Mouse (Mus musculus) layer of hippocampus, adult 9-10 months (tissue): ENCODE results near the gene Klhdc3.

Source experiments
- DNase-seq: peaks from one replicate; pipeline ENCODE4 v3.0.0; 2022; ENCODE audit warnings: low spot score

Gene Klhdc3

GRCm38 (mm10) chr17:46656054-46656453, 24.7 kb downstream of the Klhdc3 start:
- no peak for DNase-seq

DNA sequence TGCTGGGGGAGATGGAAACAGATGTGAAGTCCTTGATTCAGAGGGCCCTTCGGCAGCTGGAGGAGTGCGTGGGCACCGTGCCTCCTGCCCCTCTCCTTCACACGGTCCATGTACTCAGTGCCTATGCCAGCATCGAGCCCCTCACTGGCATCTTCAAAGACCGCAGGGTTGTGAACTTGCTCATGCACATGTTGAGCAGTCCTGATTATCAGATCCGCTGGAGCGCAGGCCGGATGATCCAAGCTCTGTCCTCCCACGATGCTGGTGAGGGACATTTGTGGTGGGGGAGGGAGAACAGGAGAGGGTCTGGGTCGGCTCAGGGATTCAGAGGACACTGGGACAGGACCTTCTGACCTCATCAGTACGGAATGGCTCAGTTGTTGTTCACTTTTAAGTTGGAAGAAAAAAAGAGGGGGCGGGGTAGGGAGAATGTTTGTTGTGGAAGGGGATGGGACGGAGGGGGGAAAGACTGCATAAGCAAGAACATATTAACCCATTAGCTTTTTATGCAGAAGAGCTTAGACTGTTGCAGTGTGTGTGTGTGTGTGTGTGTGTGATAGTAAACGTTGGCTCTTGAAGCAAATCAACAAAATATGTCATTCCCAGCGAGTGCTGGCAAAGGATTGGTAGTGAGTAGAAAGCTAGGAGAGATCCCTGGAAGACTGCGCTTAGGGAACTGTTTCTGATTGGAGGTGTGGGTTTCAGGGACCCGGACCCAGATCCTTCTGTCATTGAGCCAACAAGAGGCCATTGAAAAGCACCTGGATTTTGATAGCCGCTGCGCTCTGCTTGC, 28.8 kb downstream of the Klhdc3 start:
- no peak for DNase-seq

DNA sequence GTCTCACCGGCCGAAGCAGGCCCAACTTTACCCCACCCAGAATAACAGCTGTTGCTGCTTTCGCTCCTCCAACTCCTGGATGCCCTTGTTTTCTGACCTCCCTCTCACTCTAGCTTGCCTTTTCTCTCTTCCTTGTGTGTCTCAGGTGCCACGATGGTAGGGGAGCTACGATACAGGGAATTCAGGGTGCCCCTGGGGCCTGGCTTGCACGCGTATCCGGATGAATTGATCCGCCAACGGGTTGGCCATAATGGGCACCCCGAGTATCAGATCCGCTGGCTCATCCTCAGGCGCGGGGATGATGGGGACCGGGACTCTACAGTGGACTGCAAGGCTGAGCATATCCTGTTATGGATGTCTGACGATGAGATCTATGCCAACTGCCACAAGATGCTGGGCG, 29.4 kb downstream of the Klhdc3 start:
- DNase-seq: no peak

DNA sequence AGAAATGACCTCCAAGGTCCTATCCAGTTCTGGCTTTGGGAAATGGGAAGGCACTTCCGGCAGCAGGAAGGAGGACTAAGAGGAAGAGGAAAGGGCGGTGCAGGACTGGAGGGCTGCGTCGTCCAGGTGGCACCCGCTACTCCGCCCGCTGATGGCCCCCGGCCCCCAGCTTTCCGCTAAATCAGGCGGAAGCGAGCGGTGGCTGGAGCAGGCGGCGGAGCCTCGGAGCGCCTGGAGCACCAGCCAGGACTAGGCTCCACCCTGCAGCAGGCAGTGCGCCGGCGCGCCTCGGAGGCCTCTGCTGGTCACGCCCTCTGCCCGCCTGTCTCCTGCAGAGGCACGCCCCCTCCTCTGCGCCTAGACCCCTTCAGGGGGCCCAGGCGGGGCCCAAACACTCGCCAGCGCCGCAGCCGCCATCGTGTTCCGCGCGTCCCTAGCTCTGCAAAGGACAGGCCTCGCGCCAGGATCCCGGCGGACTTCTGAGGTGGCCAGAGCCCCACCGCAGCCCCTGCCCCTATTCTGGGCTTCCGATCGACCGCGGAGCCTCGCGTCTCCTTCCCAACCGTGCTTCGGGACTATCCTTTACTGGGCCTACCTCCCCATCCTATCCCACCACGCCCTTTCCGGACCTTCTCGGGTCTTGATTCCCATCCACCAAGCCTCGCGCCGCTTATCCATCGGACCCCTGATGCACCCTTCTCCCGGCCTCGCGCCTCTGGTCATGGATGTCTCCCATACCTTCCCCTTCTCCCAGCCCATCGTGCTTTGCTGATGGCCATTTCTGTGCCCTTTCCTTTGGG, 30.3 kb downstream of the Klhdc3 start, which contains the start of gene Cul7:
Gene Cul7 (plus strand): TSS at position 106 of the 800 bp plus-strand sequence.
- DNase-seq: peak; percentile 30

- DNase-seq: no peak
These were observed 30.9 kb downstream of the Klhdc3 start for GRCm38 (mm10) chr17:46649811-46650210.

DNA sequence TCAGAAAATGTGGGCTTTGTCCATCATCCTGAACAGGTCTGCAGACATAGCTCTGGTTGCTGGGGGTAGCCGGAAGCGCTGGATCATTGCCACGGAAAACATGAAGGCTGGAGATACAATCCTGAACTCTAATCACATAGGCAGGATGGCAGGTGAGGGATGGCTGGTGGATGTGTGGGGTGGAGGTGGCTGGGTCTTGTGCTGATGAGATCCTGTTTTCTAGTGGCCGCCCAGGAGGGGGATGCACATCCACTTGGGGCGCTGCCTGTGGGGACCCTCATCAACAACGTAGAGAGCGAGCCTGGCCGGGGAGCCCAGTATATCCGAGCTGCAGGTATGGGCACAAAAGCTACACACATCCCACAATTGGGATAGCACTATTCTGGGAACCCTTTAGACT, 32.3 kb downstream of the Klhdc3 start:
- no peak for DNase-seq

GRCm38 (mm10) chr17:46647279-46647678, 33.4 kb downstream of the Klhdc3 start:
- no peak for DNase-seq

DNA sequence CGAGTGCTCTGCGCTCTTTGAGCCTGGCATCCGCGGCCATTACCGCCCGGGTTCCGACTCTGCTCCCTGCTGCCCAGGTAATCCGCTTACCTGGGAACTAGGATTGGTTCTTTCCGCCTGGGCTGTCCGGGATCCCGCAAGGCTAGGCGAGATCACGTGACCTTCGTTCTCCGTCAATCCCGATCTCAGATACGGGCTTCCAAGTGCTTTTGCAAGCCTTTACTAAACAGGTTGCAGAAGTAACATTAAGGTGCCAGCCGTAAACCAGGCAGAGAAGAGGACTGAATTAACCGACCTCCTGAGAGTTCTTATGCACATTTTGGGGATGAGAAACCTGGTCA, 34.4 kb downstream of the Klhdc3 start:
- no peak for DNase-seq

DNA sequence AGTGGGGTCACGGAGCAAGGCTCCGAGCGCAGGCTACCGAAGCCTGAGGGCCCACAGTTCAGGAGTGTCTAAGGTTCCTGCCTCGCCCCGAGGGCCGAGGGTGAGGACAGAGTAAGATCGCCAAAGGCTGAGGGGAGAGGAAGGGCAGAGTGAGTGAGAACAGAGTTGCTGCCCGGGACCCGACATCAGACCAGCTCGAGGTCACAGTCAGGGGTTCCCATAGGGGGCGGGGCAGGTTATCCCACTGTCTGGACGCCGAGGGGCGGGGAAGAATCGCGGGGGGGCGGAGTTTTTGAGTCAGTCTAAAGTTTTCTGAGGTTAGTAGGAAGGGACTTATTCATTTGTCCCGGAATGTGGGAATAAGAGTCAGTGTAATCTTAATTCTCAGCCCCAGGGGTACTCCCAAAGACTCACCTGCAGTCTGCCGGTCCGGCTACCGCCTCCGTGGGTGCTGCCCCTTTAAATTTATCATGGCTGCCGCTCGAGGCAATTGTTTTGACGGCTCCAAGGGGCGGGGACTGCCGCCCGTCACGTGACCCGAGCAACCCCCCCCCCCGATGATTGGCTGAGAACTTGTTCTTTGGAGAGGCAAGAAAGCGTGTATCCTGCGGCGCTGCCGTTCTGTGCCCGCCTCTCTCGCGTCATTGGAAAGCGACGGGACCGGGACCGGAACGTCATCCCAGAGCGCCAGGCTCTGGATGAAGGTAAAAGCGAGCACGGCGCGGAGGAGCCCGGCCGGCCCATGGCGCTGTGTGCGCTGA, 35.0 kb downstream of the Klhdc3 start, which contains the start of the genes Klc4 and Mrpl2:
Gene Klc4 (minus strand): TSS at position 462 of the 761 bp plus-strand sequence.
Gene Mrpl2 (plus strand): TSS at position 669 of the 761 bp plus-strand sequence.
- peak; percentile 98 for DNase-seq

DNA sequence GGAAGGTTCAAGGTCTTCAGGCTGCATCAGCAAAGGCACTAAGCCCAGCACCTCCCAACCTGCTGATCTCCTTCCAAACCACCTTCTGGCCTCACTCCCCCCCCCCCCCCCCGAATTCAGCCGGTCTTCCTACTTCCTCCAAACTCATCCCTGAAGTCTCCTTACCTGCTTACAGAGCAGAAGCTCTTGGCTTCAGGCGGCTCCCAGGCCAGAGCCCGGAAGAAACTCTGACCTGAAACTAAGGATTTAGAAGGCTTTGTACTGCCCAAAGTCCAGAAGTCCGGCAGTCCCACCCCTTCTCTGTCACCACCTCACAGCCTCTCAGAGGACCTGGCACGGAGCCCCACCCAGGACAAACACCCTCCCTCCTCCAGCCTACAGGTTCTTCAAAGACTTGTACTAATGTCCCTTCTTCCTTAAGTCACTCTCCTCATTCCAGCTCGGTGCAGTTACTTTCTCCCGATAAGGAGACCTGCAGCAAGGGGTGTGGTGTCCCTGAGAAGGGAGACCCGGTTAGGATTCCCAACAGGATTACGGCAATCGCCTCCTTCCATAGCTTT, 35.7 kb downstream of the Klhdc3 start:
- no peak for DNase-seq

DNA sequence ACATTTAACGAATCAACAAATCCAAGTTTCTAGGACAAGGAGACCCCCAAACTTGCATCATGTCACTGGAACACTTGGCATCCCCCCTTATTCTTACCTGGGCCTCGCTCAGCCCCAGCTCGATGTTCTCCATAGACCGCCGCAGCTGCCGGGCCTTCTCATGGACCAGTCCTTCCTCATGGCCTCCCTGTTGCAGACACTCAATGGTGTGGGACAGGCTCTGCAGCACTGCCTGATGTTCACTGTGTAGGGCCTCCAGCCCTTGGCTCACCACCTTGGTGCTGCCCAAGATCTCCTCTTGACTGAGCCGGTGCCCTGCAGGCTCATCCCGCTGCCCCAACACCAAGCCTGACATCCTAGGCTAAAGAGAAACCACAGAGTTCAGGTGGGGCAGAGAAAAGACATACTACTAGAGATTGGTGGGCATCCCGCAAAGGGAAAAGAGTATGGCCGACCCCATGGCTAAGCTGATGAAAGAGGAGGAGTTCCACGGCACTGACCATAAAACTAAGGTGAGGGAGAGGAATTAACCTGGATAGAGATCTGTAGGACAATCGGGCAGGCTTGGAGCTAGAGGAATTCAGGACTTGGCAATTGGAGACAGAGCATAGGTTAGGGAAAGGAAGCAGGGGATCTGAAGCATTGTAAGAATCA, 36.4 kb downstream of the Klhdc3 start:
- DNase-seq: no peak

DNA sequence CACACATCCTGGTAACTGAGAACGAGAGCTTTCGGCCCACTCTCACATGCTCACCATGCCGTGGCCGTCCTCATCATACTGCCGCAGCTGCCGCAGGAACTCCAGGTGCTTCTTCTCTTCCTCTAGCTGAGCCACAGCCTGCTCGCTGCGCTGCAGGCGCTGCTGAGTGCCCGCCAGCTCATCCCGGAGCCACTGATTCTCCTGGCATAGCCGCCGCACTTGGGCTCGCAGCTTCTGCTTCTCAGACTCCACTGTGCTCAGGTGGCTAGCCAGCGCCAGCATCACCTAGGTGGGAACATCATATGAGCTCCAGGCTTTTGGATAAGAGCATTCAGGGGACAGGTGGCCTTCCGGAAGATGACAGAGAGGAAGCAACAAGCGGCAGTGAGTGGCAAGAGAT, 38.7 kb downstream of the Klhdc3 start:
- no peak for DNase-seq

GRCm38 (mm10) chr17:46639929-46640328, 40.8 kb downstream of the Klhdc3 start:
- DNase-seq: no peak

DNA sequence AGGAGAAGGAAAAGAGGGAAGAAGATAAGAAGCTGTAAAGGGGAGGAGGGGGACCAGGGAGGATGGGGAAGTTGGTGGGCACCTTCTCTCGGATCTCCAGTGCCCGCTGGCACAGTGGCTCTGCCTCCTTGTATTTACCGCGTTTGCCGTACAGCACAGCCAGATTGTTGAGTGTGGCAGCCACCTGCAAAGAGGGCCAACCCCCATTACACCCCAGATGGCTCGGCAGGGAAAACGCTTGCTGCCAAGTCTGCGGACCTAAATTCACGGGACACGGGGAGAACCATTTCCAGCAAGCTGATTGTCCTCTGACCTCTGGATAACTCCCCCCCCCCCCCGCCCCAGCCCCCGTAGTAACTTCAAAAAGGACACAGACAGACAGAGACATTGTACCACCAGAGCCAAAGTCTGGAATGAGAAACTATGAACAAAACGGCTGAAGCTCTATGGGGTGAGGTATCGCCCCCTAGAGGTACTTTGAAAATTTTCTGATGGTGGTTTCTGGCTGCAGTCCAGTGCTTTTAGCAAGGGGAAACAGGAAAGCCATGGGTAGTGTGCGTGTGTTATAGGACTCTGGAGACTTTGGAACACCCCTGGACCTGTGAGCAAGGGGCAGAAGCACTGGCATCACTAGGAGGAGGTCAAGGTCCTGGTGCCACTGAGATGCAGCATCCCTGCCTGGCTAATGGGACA, 43.7 kb downstream of the Klhdc3 start:
- peak; percentile 80 for DNase-seq

DNA sequence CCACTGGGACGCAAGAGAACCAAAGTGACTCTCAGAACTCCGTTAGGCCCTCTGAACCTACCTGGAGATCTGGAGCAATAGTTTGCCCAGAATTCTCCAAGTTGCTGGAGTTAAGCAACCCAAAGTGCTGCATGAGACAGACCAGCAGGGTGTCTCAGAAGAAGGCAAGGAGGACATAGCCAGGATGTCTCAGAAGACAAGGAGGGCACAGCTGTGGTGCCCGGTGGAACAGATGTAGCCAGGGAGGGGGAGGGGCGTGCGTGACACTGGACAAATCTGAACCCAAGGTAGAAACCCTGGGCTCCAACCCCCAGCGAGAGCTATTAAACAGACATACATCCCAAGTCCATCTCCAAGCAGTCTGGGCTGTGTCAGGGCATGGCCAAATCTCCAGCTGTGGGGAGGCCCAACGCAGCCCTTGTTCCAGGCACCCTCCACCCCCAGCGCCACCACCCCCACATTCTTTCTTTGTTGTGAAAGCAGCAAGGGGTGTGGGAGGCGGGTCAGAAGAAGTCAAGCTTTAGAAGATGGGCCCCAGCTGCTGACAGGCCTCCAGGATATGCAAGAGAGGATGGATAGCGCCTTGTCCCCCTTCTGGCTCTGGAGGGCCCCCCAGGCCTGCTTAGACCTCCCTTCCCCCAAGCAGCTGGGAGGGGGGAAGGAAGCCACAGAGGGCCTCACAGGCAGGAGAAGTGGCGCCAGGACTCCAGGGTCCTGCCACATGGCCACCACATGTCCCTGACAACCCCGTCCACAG, 50.9 kb downstream of the Klhdc3 start:
- no peak for DNase-seq

GRCm38 (mm10) chr17:46628791-46629684, 51.7 kb downstream of the Klhdc3 start, which contains the start of gene Ptk7:
TSS of gene Ptk7 (minus strand) at chr17:46629504.
- no peak for DNase-seq

DNA sequence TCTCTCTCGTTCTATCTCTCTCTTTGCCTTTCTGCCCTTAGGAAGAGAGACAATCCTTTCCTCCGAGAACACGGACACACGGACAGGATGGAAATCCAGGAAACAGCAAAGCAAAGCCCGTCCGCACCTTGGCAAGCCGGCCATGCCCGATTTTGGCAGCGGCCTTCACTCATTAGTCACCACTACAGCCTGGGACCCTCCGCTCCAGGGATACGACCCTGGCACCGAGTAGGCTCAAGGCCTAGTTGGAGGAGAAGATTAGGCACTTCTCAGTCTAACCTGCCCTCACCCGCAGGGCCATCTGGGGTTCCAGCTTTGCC, 52.3 kb downstream of the Klhdc3 start:
- DNase-seq: no peak

DNA sequence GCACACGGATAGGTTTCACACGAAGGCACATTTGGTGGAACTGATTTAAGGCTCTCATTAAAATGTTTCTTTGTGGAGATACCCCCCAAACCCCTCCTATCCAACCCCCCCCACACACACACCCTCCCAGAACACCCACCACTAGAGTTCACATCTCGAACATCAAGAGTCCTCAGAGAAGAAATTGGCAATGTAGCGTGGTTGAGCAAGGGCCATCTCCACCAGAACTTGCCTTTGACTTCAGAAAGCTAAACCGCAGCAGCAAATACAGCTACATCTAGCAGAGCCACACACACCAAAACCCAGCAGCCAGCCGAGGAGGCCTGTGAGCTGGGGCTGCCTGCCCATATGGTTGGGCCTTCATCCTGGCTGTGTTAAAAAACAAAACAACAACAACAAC, 53.3 kb downstream of the Klhdc3 start:
- DNase-seq: no peak

DNA sequence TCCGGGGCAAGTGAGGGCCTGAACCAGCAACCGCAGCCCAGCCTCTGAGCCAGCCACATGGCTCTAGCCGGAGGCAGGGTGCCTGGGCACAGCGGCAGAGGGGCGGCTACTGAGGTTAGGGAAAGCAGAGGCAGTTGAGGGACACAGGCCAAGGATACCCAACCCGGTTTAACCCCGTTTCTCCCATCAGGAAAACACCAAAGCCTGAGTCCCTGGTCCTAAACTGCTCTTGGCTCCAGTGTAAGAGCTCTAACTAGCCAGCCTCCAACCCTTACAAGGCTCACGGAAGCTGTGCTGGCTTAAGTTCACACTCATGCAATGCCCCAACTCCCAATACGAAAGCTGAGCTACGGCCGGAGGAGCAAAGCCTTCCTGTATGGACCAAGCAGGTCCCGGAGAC, 56.1 kb downstream of the Klhdc3 start:
- no peak for DNase-seq
